ENCODE assay signal across 16 mouse cellular contexts in the genomic region with DNA sequence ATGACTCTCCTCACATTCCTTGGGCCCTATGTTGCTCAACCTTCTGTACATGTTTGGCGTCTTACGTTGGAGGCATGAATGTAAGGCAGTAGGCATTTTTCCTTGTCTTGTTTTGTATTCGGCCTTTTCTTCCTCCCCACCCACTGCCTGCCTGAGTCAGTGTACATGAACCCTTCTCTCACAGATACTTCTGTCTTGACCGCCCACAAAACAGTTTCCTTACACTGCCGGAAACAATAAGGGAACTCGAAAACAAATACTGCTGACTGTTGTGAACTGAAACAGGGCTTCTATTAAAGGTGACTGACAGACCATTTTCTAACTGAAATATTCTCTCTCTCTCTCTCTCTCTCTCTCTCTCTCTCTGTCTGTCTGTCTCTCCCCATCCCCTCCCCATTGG. TPM values are rescaled to one million over a fixed set of nuclear protein-coding genes. Genes with fewer than 3 reads are reported as not detected.
DNase-seq lines count a peak whose midpoint lies in the region; ATAC-seq and TF ChIP-seq lines count a peak whose summit lies in the region.
"Had no signal": no experiment of that assay in that cellular context is flagged by ENCODE, and none has a peak within 500 bp of the region (broad histone marks: within the 10 kb centered on the region; RNA-seq: fewer than 3 reads in every experiment).

No protein-coding gene starts in this region.

- no peaks in the 10 kb centered on the region for H3K27me3 ChIP-seq in stomach, embryonic 16.5 days (ENCODE audit: control insufficient read depth, insufficient read depth, low read length)
- H3K27me3 ChIP-seq in hindbrain, embryonic 14.5 days (ENCODE audit: control insufficient read depth, insufficient read depth, low read length), result no peaks in the 10 kb centered on the region
- H3K27me3 ChIP-seq: heart, embryonic 13.5 days; liver, embryonic 15.5 days; midbrain, embryonic 13.5 days; Patski had no signal

- H3K4me1 ChIP-seq in stomach, embryonic 16.5 days (ENCODE audit: control insufficient read depth, insufficient read depth, low read length), result 0 out of 2 replicates have a peak, but pooled peaks cover under 1% of the 10 kb centered on the region
- H3K4me1 ChIP-seq in hindbrain, embryonic 14.5 days (replicated peaks; ENCODE audit: control insufficient read depth, insufficient read depth, low read length), result 0 out of 2 replicates have a peak, but pooled peaks cover under 1% of the 10 kb centered on the region

- ATAC-seq in granulocyte monocyte progenitor cell, adult 5-6 weeks (replicated peaks; ENCODE audit: poor library complexity, severe bottlenecking), result peak; percentile 82
- ATAC-seq in stomach, embryonic 16.5 days (ENCODE audit: insufficient read depth, low FRiP score), result no peak
- no peak for ATAC-seq in hindbrain, embryonic 14.5 days (ENCODE audit: low FRiP score)
- ATAC-seq: midbrain, embryonic 13.5 days; Patski had no signal

- 69% methylated on average over 6 of the region's 6 CpGs for WGBS in stomach, embryonic 16.5 days
- WGBS in hindbrain, embryonic 14.5 days, result 66% methylated on average over 6 of the region's 6 CpGs

- DNase-seq in gastrocnemius, adult 2 months, result no peak
- DNase-seq in gastrocnemius, postnatal 36 days, result no peak
- DNase-seq in lung, postnatal 36 days, result peak; percentile 36
- DNase-seq in lung, adult 18-20 months, result no peak
- no peak for DNase-seq in left cerebral cortex, postnatal 14 days (ENCODE audit: low spot score in 2 of 2)
- no peak for DNase-seq in hindbrain, embryonic 14.5 days (ENCODE audit: low spot score)
- DNase-seq: adrenal gland, adult 8-10 months; cerebellum, adult 2 months; kidney, postnatal 36 days; right cerebral cortex, postnatal 25 days had no signal

- TF ChIP-seq CTCF in gastrocnemius, adult 2 months (IDR thresholded peaks at IDR 0.05), result no peak

- no peak overlapping the region for H3K4me3 ChIP-seq in gastrocnemius, adult 2 months
- H3K4me3 ChIP-seq in stomach, embryonic 16.5 days (replicated peaks; ENCODE audit: low read length), result no peak overlapping the region
- no peak overlapping the region for H3K4me3 ChIP-seq in hindbrain, embryonic 14.5 days (replicated peaks; ENCODE audit: low read length)
- H3K4me3 ChIP-seq: heart, embryonic 13.5 days; liver, embryonic 15.5 days; midbrain, embryonic 13.5 days had no signal

- H3K36me3 ChIP-seq in stomach, embryonic 16.5 days (ENCODE audit: control insufficient read depth, insufficient read depth, low read length), result no peaks in the 10 kb centered on the region
- no peaks in the 10 kb centered on the region for H3K36me3 ChIP-seq in hindbrain, embryonic 14.5 days (replicated peaks; ENCODE audit: control insufficient read depth, insufficient read depth)
- H3K36me3 ChIP-seq: heart, embryonic 13.5 days; liver, embryonic 15.5 days; midbrain, embryonic 13.5 days had no signal

- H3K4me2 ChIP-seq in stomach, embryonic 16.5 days (ENCODE audit: low read depth, low read length), result no peak overlapping the region
- no peak overlapping the region for H3K4me2 ChIP-seq in hindbrain, embryonic 14.5 days (replicated peaks)
- H3K4me2 ChIP-seq: heart, embryonic 13.5 days; liver, embryonic 15.5 days; midbrain, embryonic 13.5 days had no signal

- H3K9ac ChIP-seq in stomach, embryonic 16.5 days (ENCODE audit: low read length), result no peak overlapping the region
- H3K9ac ChIP-seq in hindbrain, embryonic 14.5 days, result no peak overlapping the region
- H3K9ac ChIP-seq: heart, embryonic 13.5 days; liver, embryonic 15.5 days; midbrain, embryonic 13.5 days had no signal

- intact Hi-C loops in gastrocnemius, adult 2 months (cut with DNase I), result no loop called here
- intact Hi-C loops in gastrocnemius, postnatal 36 days (cut with DNase I), result loop anchor here (5.0 kb wide), 1 partner anchor 384 kb away; no protein-coding TSS in a partner anchor
- intact Hi-C loops in left cerebral cortex, postnatal 14 days (cut with DNase I), result no loop called here

- H3K9me3 ChIP-seq in stomach, embryonic 16.5 days (replicated peaks; ENCODE audit: control insufficient read depth, low read length), result no peaks in the 10 kb centered on the region
- H3K9me3 ChIP-seq in hindbrain, embryonic 14.5 days (ENCODE audit: control insufficient read depth, low read length), result no peaks in the 10 kb centered on the region
- H3K9me3 ChIP-seq: heart, embryonic 13.5 days; liver, embryonic 15.5 days; midbrain, embryonic 13.5 days had no signal

- H3K27ac ChIP-seq in gastrocnemius, adult 2 months, result peak overlapping the region; percentile 61
- 0 out of 2 replicates have a peak overlapping the region, but pooled peaks have one; percentile 12 for H3K27ac ChIP-seq in stomach, embryonic 16.5 days (ENCODE audit: low read length)
- H3K27ac ChIP-seq in hindbrain, embryonic 14.5 days, result no peak overlapping the region
- H3K27ac ChIP-seq: heart, embryonic 13.5 days; liver, embryonic 15.5 days; midbrain, embryonic 13.5 days had no signal

RNA-seq across cellular contexts. Expression of a gene that starts 6.2 kb away (rescaled TPM):
- total RNA-seq in gastrocnemius, adult 2 months (2021), result 10 to 100 TPM; 71.3 to 75.6 TPM
- 10 to 100 TPM; 60.4 to 65.8 TPM for total RNA-seq in gastrocnemius, postnatal 36 days (2021)
- total RNA-seq in granulocyte monocyte progenitor cell, adult 5-6 weeks (2014; fragmentation: Nextera tagmentation), result 256 and 281 TPM in 2 replicates
- total RNA-seq in granulocyte monocyte progenitor cell, adult 5-6 weeks (2017), result 117 and 134 TPM in 2 replicates
- 291 and 302 TPM in 2 replicates for polyA plus RNA-seq in stomach, embryonic 16.5 days (2015; fragmentation: Nextera tagmentation; extraction: Ambion mirVana)
- 100 to 1,000 TPM; 202 to 212 TPM for total RNA-seq in left cerebral cortex, postnatal 14 days (2021)
- 371 and 400 TPM in 2 replicates for polyA plus RNA-seq in hindbrain, embryonic 14.5 days (2014; fragmentation: Nextera tagmentation; extraction: Ambion mirVana)

RNA-seq across cellular contexts. Expression of a gene that starts 7.1 kb away (rescaled TPM):
- 100 to 1,000 TPM; 307 to 392 TPM for total RNA-seq in gastrocnemius, adult 2 months (2021)
- total RNA-seq in gastrocnemius, postnatal 36 days (2021), result 100 to 1,000 TPM; 298 to 322 TPM
- 228 and 294 TPM in 2 replicates for total RNA-seq in granulocyte monocyte progenitor cell, adult 5-6 weeks (2014; fragmentation: Nextera tagmentation)
- 220 and 253 TPM in 2 replicates for total RNA-seq in granulocyte monocyte progenitor cell, adult 5-6 weeks (2017)
- polyA plus RNA-seq in stomach, embryonic 16.5 days (2015; fragmentation: Nextera tagmentation; extraction: Ambion mirVana), result 309 and 318 TPM in 2 replicates
- total RNA-seq in left cerebral cortex, postnatal 14 days (2021), result 10 to 100 TPM; 81.7 to 84.0 TPM
- 261 and 297 TPM in 2 replicates for polyA plus RNA-seq in hindbrain, embryonic 14.5 days (2014; fragmentation: Nextera tagmentation; extraction: Ambion mirVana)

RNA-seq across cellular contexts. Expression of a gene that starts 55.2 kb away (rescaled TPM):
- total RNA-seq in gastrocnemius, adult 2 months (2021), result 100 to 1,000 TPM; 182 to 332 TPM
- total RNA-seq in gastrocnemius, postnatal 36 days (2021), result 100 to 1,000 TPM; 190 to 259 TPM
- total RNA-seq in granulocyte monocyte progenitor cell, adult 5-6 weeks (2014; fragmentation: Nextera tagmentation), result 29.7 and 51.7 TPM in 2 replicates
- total RNA-seq in granulocyte monocyte progenitor cell, adult 5-6 weeks (2017), result 50.5 and 52.8 TPM in 2 replicates
- polyA plus RNA-seq in stomach, embryonic 16.5 days (2015; fragmentation: Nextera tagmentation; extraction: Ambion mirVana), result 46.0 and 53.6 TPM in 2 replicates
- total RNA-seq in left cerebral cortex, postnatal 14 days (2021), result 100 to 1,000 TPM; 185 to 192 TPM
- 98.9 and 102 TPM in 2 replicates for polyA plus RNA-seq in hindbrain, embryonic 14.5 days (2014; fragmentation: Nextera tagmentation; extraction: Ambion mirVana)
